Mouse (Mus musculus): ENCODE results near the gene Ptprq.

GRCm38 (mm10) chr10:107659141-107659540, 60.7 kb downstream of the Ptprq start:
- TF ChIP-seq POLR2A (IDR thresholded peaks at IDR 0.05; ENCODE audit: low read depth, low read length) (no peak), CTCF (conservative IDR thresholded peaks at IDR 0.05; ENCODE audit: insufficient read depth, insufficient read length, low read depth, low read length) (no peak)
